14 mouse cellular contexts compared by ENCODE assay signal in the genomic region with DNA sequence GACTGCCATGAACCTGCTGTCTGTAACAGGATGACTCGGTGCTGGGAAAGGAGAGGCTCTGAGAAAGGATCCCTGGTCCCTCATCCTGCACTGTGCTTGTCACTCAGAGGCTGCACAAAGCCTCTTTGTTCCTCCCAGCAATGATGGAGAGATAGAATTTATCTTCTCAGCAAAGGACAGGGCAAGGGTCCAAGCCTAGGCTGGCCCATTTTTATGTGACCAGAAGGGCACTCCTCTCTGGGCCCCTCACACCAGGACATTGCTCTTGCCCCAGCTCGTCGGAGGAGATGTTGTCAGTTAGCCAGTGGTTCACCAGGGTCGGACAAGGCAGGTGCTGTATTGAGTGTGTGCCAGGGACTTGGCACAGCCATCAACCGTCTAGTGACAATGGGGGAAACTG. TPM values are rescaled to one million over a fixed set of nuclear protein-coding genes. Genes with fewer than 3 reads are reported as not detected.
DNase-seq lines count a peak whose midpoint lies in the region; ATAC-seq lines count a peak whose summit lies in the region.
"Had no signal": no experiment of that assay in that cellular context is flagged by ENCODE, and none has a peak within 500 bp of the region (broad histone marks: within the 10 kb centered on the region; RNA-seq: fewer than 3 reads in every experiment).

No protein-coding gene starts in this region.

- peak; percentile 39; the same call in 1 of the 2 replicates for ATAC-seq in forebrain, embryonic 11.5 days (replicated peaks; ENCODE audit: low FRiP score)
- 0 out of 2 replicates have a peak, but pooled peaks have one; percentile 20 for ATAC-seq in intestine, embryonic 15.5 days
- ATAC-seq in neural tube, embryonic 13.5 days (ENCODE audit: low read depth), result peak; percentile 33; the same call in 1 of the 2 replicates
- ATAC-seq: CD4-positive, CD25-positive, alpha-beta regulatory T cell, adult 4 months; liver, embryonic 12.5 days had no signal

- H3K36me3 ChIP-seq in forebrain, embryonic 11.5 days (ENCODE audit: control insufficient read depth, insufficient read depth, low read length), result no peaks in the 10 kb centered on the region
- no peaks in the 10 kb centered on the region for H3K36me3 ChIP-seq in intestine, embryonic 15.5 days
- H3K36me3 ChIP-seq in neural tube, embryonic 13.5 days, result no peaks in the 10 kb centered on the region
- H3K36me3 ChIP-seq: embryonic facial prominence, embryonic 15.5 days; liver, embryonic 12.5 days had no signal

- H3K9ac ChIP-seq in forebrain, embryonic 11.5 days (ENCODE audit: low read length), result no peak overlapping the region; the same call in 1 of the 2 replicates
- no peak overlapping the region for H3K9ac ChIP-seq in intestine, embryonic 15.5 days
- peak overlapping the region; percentile 9; the same call in 1 of the 2 replicates for H3K9ac ChIP-seq in neural tube, embryonic 13.5 days
- H3K9ac ChIP-seq: embryonic facial prominence, embryonic 15.5 days; liver, embryonic 12.5 days had no signal

- peak; percentile 42 for DNase-seq in gastrocnemius, postnatal 14 days
- no peak for DNase-seq in gastrocnemius, adult 18-20 months (ENCODE audit: low spot score)
- DNase-seq in forebrain, embryonic 11.5 days (ENCODE audit: low spot score), result no peak
- no peak for DNase-seq in thymus, postnatal 14 days
- DNase-seq in heart, postnatal 14 days, result no peak
- DNase-seq in cerebellum, adult 9-11 months, result no peak

- intact Hi-C loops in gastrocnemius, postnatal 14 days (cut with DNase I; ENCODE audit: low total_unique reads), result no loop called here
- intact Hi-C loops in heart, postnatal 14 days (cut with DNase I), result no loop called here

- H3K4me3 ChIP-seq in forebrain, embryonic 11.5 days (ENCODE audit: low read depth, low read length), result no peak overlapping the region
- no peak overlapping the region for H3K4me3 ChIP-seq in intestine, embryonic 15.5 days (replicated peaks)
- no peak overlapping the region for H3K4me3 ChIP-seq in neural tube, embryonic 13.5 days
- H3K4me3 ChIP-seq: embryonic facial prominence, embryonic 15.5 days; liver, embryonic 12.5 days had no signal

- H3K4me1 ChIP-seq in forebrain, embryonic 11.5 days (replicated peaks; ENCODE audit: control insufficient read depth, insufficient read depth, low read length), result peaks cover 13% of the 10 kb centered on the region
- H3K4me1 ChIP-seq in intestine, embryonic 15.5 days (replicated peaks), result 0 out of 2 replicates have a peak, but pooled peaks cover under 1% of the 10 kb centered on the region
- peaks cover 57% of the 10 kb centered on the region for H3K4me1 ChIP-seq in neural tube, embryonic 13.5 days (replicated peaks)
- H3K4me1 ChIP-seq: liver, embryonic 12.5 days had no signal

- 37% methylated on average over 5 of the region's 5 CpGs for WGBS in forebrain, embryonic 11.5 days
- WGBS in intestine, embryonic 15.5 days, result 43% methylated on average over 5 of the region's 5 CpGs
- WGBS in neural tube, embryonic 13.5 days, result 10% methylated on average over 5 of the region's 5 CpGs

- no peak overlapping the region for H3K4me2 ChIP-seq in forebrain, embryonic 11.5 days (ENCODE audit: low read depth, low read length, severe bottlenecking)
- H3K4me2 ChIP-seq in intestine, embryonic 15.5 days (replicated peaks), result no peak overlapping the region
- H3K4me2 ChIP-seq in neural tube, embryonic 13.5 days, result no peak overlapping the region
- H3K4me2 ChIP-seq: embryonic facial prominence, embryonic 15.5 days; liver, embryonic 12.5 days had no signal

- H3K27ac ChIP-seq in forebrain, embryonic 11.5 days (ENCODE audit: low read depth, low read length), result peak overlapping the region; percentile 63; the same call in 1 of the 2 replicates
- no peak overlapping the region for H3K27ac ChIP-seq in intestine, embryonic 15.5 days
- H3K27ac ChIP-seq in neural tube, embryonic 13.5 days (replicated peaks), result peak overlapping the region; percentile 80
- H3K27ac ChIP-seq: embryonic facial prominence, embryonic 15.5 days; liver, embryonic 12.5 days had no signal

- H3K27me3 ChIP-seq in forebrain, embryonic 11.5 days (ENCODE audit: control insufficient read depth, insufficient read depth, low read length), result no peaks in the 10 kb centered on the region
- H3K27me3 ChIP-seq in intestine, embryonic 15.5 days (replicated peaks), result no peaks in the 10 kb centered on the region
- no peaks in the 10 kb centered on the region for H3K27me3 ChIP-seq in neural tube, embryonic 13.5 days
- H3K27me3 ChIP-seq: embryonic facial prominence, embryonic 15.5 days; liver, embryonic 12.5 days had no signal

- H3K9me3 ChIP-seq in forebrain, embryonic 11.5 days (ENCODE audit: control insufficient read depth, low read length), result no peaks in the 10 kb centered on the region
- no peaks in the 10 kb centered on the region for H3K9me3 ChIP-seq in intestine, embryonic 15.5 days
- H3K9me3 ChIP-seq in neural tube, embryonic 13.5 days, result no peaks in the 10 kb centered on the region
- H3K9me3 ChIP-seq: embryonic facial prominence, embryonic 15.5 days; liver, embryonic 12.5 days had no signal

RNA-seq across cellular contexts. Expression of a gene that starts 16.8 kb away (rescaled TPM):
- 10 to 100 TPM; 17.1 to 18.9 TPM for total RNA-seq in gastrocnemius, postnatal 14 days (2021)
- 10 to 100 TPM in 1 of 2 experiments, 1 to 10 TPM in 1; 6.1 to 10.0 TPM for total RNA-seq in gastrocnemius, adult 18-20 months (2021)
- polyA plus RNA-seq in forebrain, embryonic 11.5 days (2014; fragmentation: Nextera tagmentation; extraction: Ambion mirVana), result 68.3 and 70.9 TPM in 2 replicates
- 11.3 and 12.2 TPM in 2 replicates for polyA plus RNA-seq in intestine, embryonic 15.5 days (2015; fragmentation: Nextera tagmentation; extraction: Ambion mirVana)
- 19.3 and 20.5 TPM in 2 replicates for polyA plus RNA-seq in neural tube, embryonic 13.5 days (2015; fragmentation: Nextera tagmentation; extraction: Ambion mirVana)
- total RNA-seq in heart, postnatal 14 days (2021), result 10 to 100 TPM; 43.8 to 49.4 TPM

RNA-seq across cellular contexts. Expression of a gene that starts 46.6 kb away (rescaled TPM):
- total RNA-seq in gastrocnemius, postnatal 14 days (2021), result 100 to 1,000 TPM in 1 of 2 experiments, 10 to 100 TPM in 1; 64.1 to 106 TPM
- total RNA-seq in gastrocnemius, adult 18-20 months (2021), result 10 to 100 TPM; 19.6 to 34.7 TPM
- 58.4 and 63.7 TPM in 2 replicates for polyA plus RNA-seq in forebrain, embryonic 11.5 days (2014; fragmentation: Nextera tagmentation; extraction: Ambion mirVana)
- 113 and 124 TPM in 2 replicates for polyA plus RNA-seq in intestine, embryonic 15.5 days (2015; fragmentation: Nextera tagmentation; extraction: Ambion mirVana)
- polyA plus RNA-seq in neural tube, embryonic 13.5 days (2015; fragmentation: Nextera tagmentation; extraction: Ambion mirVana), result 78.3 and 82.0 TPM in 2 replicates
- total RNA-seq in heart, postnatal 14 days (2021), result 100 to 1,000 TPM; 224 to 237 TPM
- polyA plus RNA-seq: CD4-positive, CD25-positive, alpha-beta regulatory T cell, adult 4 months had no signal

RNA-seq across cellular contexts. Expression of a gene that starts 53.2 kb away (rescaled TPM):
- not detected for total RNA-seq in gastrocnemius, postnatal 14 days (2021)
- total RNA-seq in gastrocnemius, adult 18-20 months (2021), result not detected
- polyA plus RNA-seq in forebrain, embryonic 11.5 days (2014; fragmentation: Nextera tagmentation; extraction: Ambion mirVana), result not detected in 2 replicates
- polyA plus RNA-seq in intestine, embryonic 15.5 days (2015; fragmentation: Nextera tagmentation; extraction: Ambion mirVana), result not detected in 2 replicates
- polyA plus RNA-seq in neural tube, embryonic 13.5 days (2015; fragmentation: Nextera tagmentation; extraction: Ambion mirVana), result not detected in 2 replicates
- not detected for total RNA-seq in heart, postnatal 14 days (2021)
- total RNA-seq: layer of hippocampus, adult 8-10 months; megakaryocyte, adult 5-6 weeks had no signal
- polyA plus RNA-seq: CD4-positive, CD25-positive, alpha-beta regulatory T cell, adult 4 months; embryonic facial prominence, embryonic 15.5 days; gonadal fat pad, adult 2 months; liver, embryonic 12.5 days had no signal
